Mouse (Mus musculus): ENCODE results near the gene Rasa2. TPM values are rescaled to one million over a fixed set of nuclear protein-coding genes. Genes with fewer than 3 reads are reported as not detected.

The Rasa2 gene
- polyA plus RNA-seq, 1 experiment from 2014 or later: 12.3 TPM

DNA sequence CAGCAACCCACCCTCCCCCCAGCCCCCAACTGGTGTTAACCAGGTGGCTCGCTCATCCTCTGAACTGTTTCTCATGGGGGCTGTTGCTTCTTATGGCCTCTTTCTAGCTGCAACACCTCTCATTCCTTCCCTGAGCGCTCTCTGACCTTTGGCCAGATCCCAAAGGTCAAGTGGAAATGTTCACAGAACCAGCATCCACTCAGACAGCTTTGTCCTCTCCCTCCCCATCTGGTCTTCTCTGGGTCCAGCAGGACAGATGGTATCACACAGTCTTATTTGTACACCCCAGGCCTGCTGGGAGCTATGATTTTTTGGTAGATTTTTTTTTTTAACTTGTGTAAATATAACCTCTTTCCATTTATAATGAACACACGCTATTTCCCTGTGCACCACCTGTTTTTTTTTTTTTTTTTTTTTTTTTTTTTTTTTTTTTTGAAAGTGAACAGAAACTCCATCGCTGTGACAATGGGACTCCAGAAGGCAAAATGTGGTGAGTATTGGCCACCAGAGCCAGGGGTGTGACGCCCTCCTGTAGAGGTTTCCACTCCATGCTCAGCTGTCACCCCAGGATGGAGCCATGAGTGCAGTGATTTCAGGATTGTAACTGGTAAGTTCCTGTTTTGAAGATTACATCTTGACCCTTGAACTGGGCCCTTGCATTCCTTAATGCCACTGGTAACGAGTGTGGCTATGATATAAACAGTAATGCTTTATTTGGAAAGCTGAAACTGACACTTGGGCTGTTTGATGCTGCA is 128.4 kb downstream of the Rasa2 start:
- peaks cover 26% of the 10 kb centered on the region for H3K4me1 ChIP-seq (replicated peaks)
- H3K27ac ChIP-seq: no peak overlapping the region
- DNase-seq (ENCODE audit: low spot score): no peak
- no peaks in the 10 kb centered on the region for H3K36me3 ChIP-seq
- peaks cover 8% of the 10 kb centered on the region; the same call in 1 of the 2 replicates for H3K9me3 ChIP-seq
- H3K27me3 ChIP-seq (ENCODE audit: insufficient read depth, poor library complexity, severe bottlenecking): no peaks in the 10 kb centered on the region
- H3K4me3 ChIP-seq: no peak overlapping the region
- 82% methylated on average over 6 of the region's 6 CpGs for WGBS

DNA sequence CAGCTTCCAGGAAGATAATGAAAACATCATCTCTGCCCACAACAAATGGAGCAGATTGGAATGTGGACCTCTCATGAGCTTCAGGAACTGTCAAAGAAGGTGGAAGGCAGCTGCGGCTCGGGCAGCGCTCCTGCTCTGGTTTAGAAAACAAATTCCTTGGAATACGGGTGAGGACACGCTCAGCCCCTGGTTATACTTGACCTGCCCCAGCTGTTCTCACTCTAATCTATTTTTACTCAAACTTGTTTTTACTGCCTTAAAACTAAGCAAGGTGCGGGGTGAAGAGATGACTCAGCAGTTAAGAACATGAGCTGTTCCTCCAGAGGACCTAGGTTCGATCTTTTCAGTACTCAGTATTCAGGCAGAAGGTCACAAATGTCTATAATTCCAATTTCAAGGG is 130.2 kb downstream of the Rasa2 start:
- peaks cover 22% of the 10 kb centered on the region for H3K4me1 ChIP-seq (replicated peaks)
- H3K36me3 ChIP-seq: no peaks in the 10 kb centered on the region
- no peaks in the 10 kb centered on the region for H3K27me3 ChIP-seq (ENCODE audit: insufficient read depth, poor library complexity, severe bottlenecking)
- DNase-seq (ENCODE audit: low spot score): no peak
- no peak overlapping the region for H3K4me3 ChIP-seq
- H3K27ac ChIP-seq: no peak overlapping the region
- H3K9me3 ChIP-seq: peaks cover 8% of the 10 kb centered on the region; the same call in 1 of the 2 replicates
- WGBS: 78% methylated on average over 7 of the region's 7 CpGs

DNA sequence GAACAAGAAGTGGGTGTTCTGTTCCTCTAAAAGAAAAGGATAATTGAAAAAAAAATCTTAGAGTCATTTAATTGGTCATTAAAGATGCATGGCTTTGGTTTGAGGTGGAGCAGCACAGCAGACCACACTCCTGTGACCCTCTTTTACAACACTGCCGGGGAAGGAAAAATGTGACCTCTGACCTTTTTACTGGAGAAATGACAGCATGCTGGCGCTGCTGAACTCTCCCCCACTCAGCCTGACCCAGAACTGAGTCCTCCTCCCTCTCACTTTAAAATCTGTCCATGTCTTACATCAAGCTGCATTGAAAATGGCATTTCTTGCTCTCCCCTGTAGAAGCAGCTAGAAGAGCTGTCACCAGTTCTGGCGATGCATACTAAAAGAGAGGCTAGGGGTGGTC is 138.2 kb downstream of the Rasa2 start:
- Histone ChIP-seq H3K4me1 (replicated peaks) (peaks cover 6% of the 10 kb centered on the region), H3K9me3 (no peaks in the 10 kb centered on the region), H3K4me3 (no peak overlapping the region), H3K27me3 (ENCODE audit: insufficient read depth, poor library complexity, severe bottlenecking) (no peaks in the 10 kb centered on the region), H3K36me3 (no peaks in the 10 kb centered on the region), H3K27ac (no peak overlapping the region)
- 36% methylated on average over 3 of the region's 3 CpGs for WGBS
- no peak for DNase-seq (ENCODE audit: low spot score)

DNA sequence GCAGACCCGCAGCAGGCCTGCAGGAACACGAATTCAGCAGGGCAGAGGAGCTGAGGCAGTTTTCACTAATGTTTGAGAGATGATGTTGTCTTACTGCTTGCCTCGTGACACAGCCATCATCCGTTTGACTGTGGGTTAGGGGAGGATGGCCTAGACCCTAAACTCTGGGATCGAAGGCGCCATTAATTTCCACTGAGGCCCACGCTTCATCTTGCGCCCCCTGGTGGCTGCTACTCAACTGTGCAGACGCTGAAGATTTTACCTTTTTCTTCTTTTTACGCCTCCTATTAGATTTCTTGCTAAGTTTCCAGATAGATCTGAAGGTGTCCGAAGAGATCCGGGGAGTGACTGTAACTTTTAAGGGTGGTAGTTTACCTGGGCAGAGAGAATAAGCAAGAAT is 139.6 kb downstream of the Rasa2 start:
- Histone ChIP-seq H3K4me1 (replicated peaks) (peaks cover 6% of the 10 kb centered on the region), H3K36me3 (no peaks in the 10 kb centered on the region), H3K4me3 (no peak overlapping the region), H3K27me3 (ENCODE audit: insufficient read depth, poor library complexity, severe bottlenecking) (no peaks in the 10 kb centered on the region), H3K27ac (no peak overlapping the region), H3K9me3 (no peaks in the 10 kb centered on the region)
- 38% methylated on average over 12 of the region's 12 CpGs for WGBS
- DNase-seq (ENCODE audit: low spot score): peak; percentile 52

Other genes with a start within 250 kb of the Rasa2 start
- gene Rnf7, start 152.9 kb downstream of the Rasa2 start, polyA plus RNA-seq (2016; fragmentation: Nextera tagmentation; extraction: Ambion mirVana): 269 and 272 TPM in 2 replicates
- 0.07 and 0.37 TPM in 2 replicates for gene Gm28729, start 106.4 kb downstream of the Rasa2 start, polyA plus RNA-seq (2016; fragmentation: Nextera tagmentation; extraction: Ambion mirVana)
- 7.8 and 8.5 TPM in 2 replicates for gene Zbtb38, start 121.2 kb upstream of the Rasa2 start, polyA plus RNA-seq (2016; fragmentation: Nextera tagmentation; extraction: Ambion mirVana)

Measured in hindbrain, embryonic 10.5 days (tissue).